Comparison of ENCODE assay signal across 8 mouse cellular contexts in the genomic region with DNA sequence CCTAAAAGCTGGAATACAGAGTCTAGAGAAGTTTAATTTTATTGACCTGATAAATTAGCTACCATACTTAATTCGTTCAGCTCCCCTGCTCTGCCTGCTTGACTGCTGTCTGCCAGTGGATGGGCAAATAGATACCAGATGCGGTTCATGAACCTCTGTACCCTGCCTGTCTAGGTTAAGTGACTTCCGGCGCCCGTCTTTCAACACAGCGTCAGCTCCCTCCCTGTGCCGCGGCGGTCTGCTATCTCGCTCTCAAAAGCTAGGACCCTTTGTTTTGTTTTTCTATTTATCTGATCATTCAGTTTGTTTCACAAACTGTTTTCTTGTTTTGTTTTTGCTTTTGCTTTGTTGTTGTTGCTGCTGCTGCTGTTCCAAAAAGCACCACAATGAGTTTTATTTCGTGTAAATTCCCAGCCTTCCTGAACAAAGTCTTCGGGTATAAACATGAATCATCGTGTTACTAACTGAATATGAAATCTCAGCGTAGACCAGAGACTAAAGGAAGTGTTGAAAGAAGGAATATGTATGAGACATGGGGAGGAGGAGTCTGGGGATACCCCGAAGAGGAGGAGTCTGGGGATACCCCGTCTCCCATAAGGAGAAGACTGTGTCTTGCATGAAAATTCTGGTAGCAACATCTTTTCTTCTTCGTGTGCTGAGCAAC.
A peak's percentile ranks its signal among the peaks of the same experiment; 100 is the strongest.
DNase-seq lines count a peak whose midpoint lies in the region; ATAC-seq lines count a peak whose summit lies in the region.

No protein-coding gene starts in this region.

- no peaks in the 10 kb centered on the region for H3K9me3 ChIP-seq in heart, embryonic 10.5 days
- no peaks in the 10 kb centered on the region for H3K9me3 ChIP-seq in embryonic facial prominence, embryonic 11.5 days (replicated peaks; ENCODE audit: control insufficient read depth, low read length)
- H3K9me3 ChIP-seq in limb, embryonic 10.5 days (replicated peaks): no peaks in the 10 kb centered on the region
- H3K9me3 ChIP-seq in midbrain, embryonic 10.5 days (replicated peaks): no peaks in the 10 kb centered on the region

- H3K4me3 ChIP-seq in heart, embryonic 10.5 days: peak overlapping the region; percentile 24
- H3K4me3 ChIP-seq in embryonic facial prominence, embryonic 11.5 days (ENCODE audit: low read depth, low read length): no peak overlapping the region
- H3K4me3 ChIP-seq in limb, embryonic 10.5 days: peak overlapping the region; percentile 28
- H3K4me3 ChIP-seq in midbrain, embryonic 10.5 days: no peak overlapping the region

- H3K4me2 ChIP-seq in embryonic facial prominence, embryonic 11.5 days (ENCODE audit: low read depth, low read length): no peak overlapping the region; the same call in 1 of the 2 replicates

- intact Hi-C loops in heart, postnatal 36 days (cut with DNase I): no loop called here

- no peaks in the 10 kb centered on the region for H3K36me3 ChIP-seq in heart, embryonic 10.5 days
- H3K36me3 ChIP-seq in embryonic facial prominence, embryonic 11.5 days (replicated peaks; ENCODE audit: control insufficient read depth, insufficient read depth, low read depth, low read length): no peaks in the 10 kb centered on the region
- no peaks in the 10 kb centered on the region for H3K36me3 ChIP-seq in limb, embryonic 10.5 days
- no peaks in the 10 kb centered on the region for H3K36me3 ChIP-seq in midbrain, embryonic 10.5 days

- H3K4me1 ChIP-seq in heart, embryonic 10.5 days: peaks cover 17% of the 10 kb centered on the region
- no peaks in the 10 kb centered on the region for H3K4me1 ChIP-seq in embryonic facial prominence, embryonic 11.5 days (ENCODE audit: control insufficient read depth, insufficient read depth, low read length)
- peaks cover 21% of the 10 kb centered on the region for H3K4me1 ChIP-seq in limb, embryonic 10.5 days
- peaks cover 25% of the 10 kb centered on the region for H3K4me1 ChIP-seq in midbrain, embryonic 10.5 days

- DNase-seq in heart, embryonic 10.5 days (ENCODE audit: low spot score): no peak
- DNase-seq in heart, postnatal 36 days: no peak
- DNase-seq in CD4-positive, CD25-positive, alpha-beta regulatory T cell, adult 2 months (ENCODE audit: low read depth, low spot score): peak; percentile 26
- DNase-seq in embryonic facial prominence, embryonic 11.5 days (ENCODE audit: low spot score): peak; percentile 81
- no peak for DNase-seq in limb, embryonic 10.5 days (ENCODE audit: low spot score)
- no peak for DNase-seq in midbrain, embryonic 10.5 days (ENCODE audit: low spot score)
- no peak for DNase-seq in cerebellum, adult 9-11 months
- no peak for DNase-seq in adrenal gland, postnatal 25 days

- ATAC-seq in embryonic facial prominence, embryonic 11.5 days (replicated peaks; ENCODE audit: insufficient number of reproducible peaks, low FRiP score, low TSS enrichment, low read depth): no peak

- peak overlapping the region; percentile 13; the same call in 1 of the 2 replicates for H3K27ac ChIP-seq in heart, embryonic 10.5 days
- H3K27ac ChIP-seq in embryonic facial prominence, embryonic 11.5 days (replicated peaks; ENCODE audit: low read depth, low read length): no peak overlapping the region
- peak overlapping the region; percentile 74 for H3K27ac ChIP-seq in limb, embryonic 10.5 days
- no peak overlapping the region; the same call in 1 of the 2 replicates for H3K27ac ChIP-seq in midbrain, embryonic 10.5 days (replicated peaks)

- no peak overlapping the region for H3K9ac ChIP-seq in embryonic facial prominence, embryonic 11.5 days (replicated peaks; ENCODE audit: low read length)

- 28% methylated on average over 17 of the region's 17 CpGs for WGBS in heart, embryonic 10.5 days
- 36% methylated on average over 17 of the region's 17 CpGs for WGBS in embryonic facial prominence, embryonic 11.5 days
- 35% methylated on average over 17 of the region's 17 CpGs for WGBS in limb, embryonic 10.5 days
- 70% methylated on average over 17 of the region's 17 CpGs for WGBS in midbrain, embryonic 10.5 days

- H3K27me3 ChIP-seq in heart, embryonic 10.5 days (ENCODE audit: insufficient read depth, poor library complexity, severe bottlenecking): no peaks in the 10 kb centered on the region
- H3K27me3 ChIP-seq in embryonic facial prominence, embryonic 11.5 days (ENCODE audit: control insufficient read depth, insufficient read depth, low read length): no peaks in the 10 kb centered on the region
- H3K27me3 ChIP-seq in limb, embryonic 10.5 days (ENCODE audit: low read depth, poor library complexity, severe bottlenecking): no peaks in the 10 kb centered on the region
- H3K27me3 ChIP-seq in midbrain, embryonic 10.5 days (ENCODE audit: low read depth, poor library complexity, severe bottlenecking): no peaks in the 10 kb centered on the region

Comparison
In these comparisons a context has a peak if more than half of its experiments do, and no peak if none do; other contexts are left out.
1. DNase-seq: peak in CD4-positive, CD25-positive, alpha-beta regulatory T cell, adult 2 months (single experiment) and embryonic facial prominence, embryonic 11.5 days (single experiment); none in heart, embryonic 10.5 days (single experiment), heart, postnatal 36 days (0 of 2), limb, embryonic 10.5 days (single experiment), midbrain, embryonic 10.5 days (single experiment), cerebellum, adult 9-11 months (single experiment) and adrenal gland, postnatal 25 days (single experiment).
2. H3K27ac ChIP-seq: peak in heart, embryonic 10.5 days (single experiment) and limb, embryonic 10.5 days (single experiment); none in embryonic facial prominence, embryonic 11.5 days (single experiment) and midbrain, embryonic 10.5 days (single experiment).
3. H3K4me3 ChIP-seq: peak in heart, embryonic 10.5 days (single experiment) and limb, embryonic 10.5 days (single experiment); none in embryonic facial prominence, embryonic 11.5 days (single experiment) and midbrain, embryonic 10.5 days (single experiment).